Mouse (Mus musculus) spleen, adult 2 months (tissue): Measurements from ENCODE around the gene Ankrd50.

Source experiments
- CTCF ChIP-seq: fragments of 200-500 bp; IDR thresholded peaks from 2 replicates; pipeline ENCODE4 v1.5.1; 2011; ENCODE audit warnings: mild to moderate bottlenecking, inconsistent platforms; ENCODE audit not compliant: insufficient read depth, insufficient read length, insufficient replicate concordance; ENCODE audit errors: extremely low read depth
- POLR2A ChIP-seq: fragments of 200-500 bp; IDR thresholded peaks from 2 replicates; pipeline ENCODE4 v1.6.1; 2011; ENCODE audit warnings: low read depth, low read length, inconsistent platforms

DNA sequence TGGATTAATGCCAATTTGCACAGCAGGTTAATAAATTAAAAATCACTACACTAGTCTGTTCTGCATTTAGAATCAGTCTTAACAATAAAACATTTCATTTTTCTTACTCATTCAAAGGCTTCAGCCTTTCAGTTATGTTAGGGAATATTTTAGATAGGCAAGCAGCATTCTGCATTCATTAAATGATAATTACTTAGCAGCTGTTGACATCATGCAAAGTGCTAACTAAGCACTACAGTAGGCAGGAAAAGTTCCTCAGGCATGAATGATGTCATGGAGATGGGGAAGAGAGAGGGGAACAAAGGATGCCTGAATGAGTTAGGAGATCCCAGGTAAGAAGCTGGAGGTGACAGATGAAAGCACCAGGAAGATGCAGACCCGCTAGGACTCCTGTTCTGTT is 6.7 kb downstream of the Ankrd50 start:
- no peak for TF ChIP-seq CTCF
- TF ChIP-seq POLR2A, result no peak
